Mouse (Mus musculus): Measurements from ENCODE around the gene Mbnl2.

Gene Mbnl2

GRCm38 (mm10) chr14:120275246-120276238, at the start of gene Mbnl2:
Mbnl2 (plus strand) TSS chr14:120275669.
- in situ Hi-C loops (cut with MboI, MseI), result loop anchor here in 1 of 2 experiments (25.0 kb wide), 1 partner anchor 1338 kb away; the partner anchor contains the start of genes Dnajc3 and Dzip1

GRCm38 (mm10) chr14:120232076-120232496, 43.4 kb upstream of the Mbnl2 start:
- in situ Hi-C loops (cut with MboI, MseI), result no loop called here

DNA sequence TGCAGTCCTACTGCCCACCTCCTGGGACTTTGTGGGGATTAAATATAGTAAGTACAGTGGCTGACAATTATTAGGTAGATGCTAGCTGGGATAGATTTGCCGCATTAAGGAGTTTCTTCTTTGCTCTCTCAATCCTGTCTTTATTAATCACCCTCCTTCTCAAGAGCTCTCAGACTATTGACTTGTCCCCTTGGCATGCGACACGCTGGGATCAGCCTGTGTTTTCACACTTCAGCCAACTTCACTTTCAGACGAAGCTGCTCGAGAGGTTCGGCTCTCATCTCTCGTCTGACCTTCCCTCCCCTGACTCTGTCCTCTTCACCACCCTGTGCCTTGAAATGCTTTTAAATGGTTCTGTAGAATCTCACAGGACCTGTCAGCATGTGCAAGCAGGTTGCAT, 39.9 kb upstream of the Mbnl2 start:
- in situ Hi-C loops (cut with MboI, MseI), result no loop called here

GRCm38 (mm10) chr14:120238501-120238900, 37.0 kb upstream of the Mbnl2 start:
- in situ Hi-C loops (cut with MboI, MseI), result no loop called here

DNA sequence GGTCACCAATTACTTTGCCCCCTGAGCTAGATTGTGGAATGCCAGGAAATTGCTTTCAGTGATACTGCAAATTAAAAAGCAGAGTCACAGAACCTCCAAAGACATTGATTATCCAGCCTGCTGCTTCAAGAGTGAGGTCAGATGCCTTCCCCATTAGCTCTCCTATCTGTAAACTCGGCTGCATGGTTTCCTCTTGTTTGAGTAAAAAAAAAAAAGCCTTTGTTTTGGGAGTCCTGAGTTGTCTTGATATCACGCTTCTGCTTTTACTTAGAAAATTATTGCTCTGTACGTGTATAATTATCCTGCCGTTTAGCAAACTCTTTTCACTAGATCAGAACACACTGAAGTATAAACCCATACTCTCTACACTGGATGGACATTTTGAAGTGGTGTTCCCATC, 35.3 kb upstream of the Mbnl2 start:
- in situ Hi-C loops (cut with MboI, MseI), result no loop called here

- in situ Hi-C loops (cut with MboI, MseI), result no loop called here
Observed at GRCm38 (mm10) chr14:120242711-120243110, 32.8 kb upstream of the Mbnl2 start.

GRCm38 (mm10) chr14:120245081-120245705, 30.3 kb upstream of the Mbnl2 start:
- in situ Hi-C loops (cut with MboI, MseI), result loop anchor here in 1 of 2 experiments (5.0 kb wide), 1 partner anchor 108 kb away; no protein-coding TSS in a partner anchor

DNA sequence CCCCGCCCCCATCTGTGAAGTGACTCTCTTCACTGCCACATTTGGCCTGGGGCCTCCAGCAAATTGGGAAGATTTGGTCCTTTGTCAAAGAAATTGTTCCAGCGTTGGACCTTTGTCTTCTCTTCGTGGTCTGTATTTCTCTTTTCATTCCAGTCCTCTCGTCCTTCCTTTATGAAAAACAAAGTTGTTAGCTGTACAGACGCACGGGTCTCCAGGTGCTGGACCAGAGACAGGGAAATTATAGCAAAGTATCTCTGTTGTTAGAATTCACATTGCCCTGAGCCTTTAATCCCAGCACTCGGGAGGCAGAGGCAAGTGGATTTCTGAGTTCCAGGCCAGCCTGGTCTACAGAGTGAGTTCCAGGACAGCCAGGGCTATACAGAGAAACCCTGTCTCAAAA, 22.1 kb upstream of the Mbnl2 start:
- in situ Hi-C loops (cut with MboI, MseI), result loop anchor here (5.0 to 10.0 kb wide), 2 partner anchors 151 to 414 kb away; no protein-coding TSS in a partner anchor

GRCm38 (mm10) chr14:120256146-120256545, 19.3 kb upstream of the Mbnl2 start:
- in situ Hi-C loops (cut with MboI, MseI), result loop anchor here in 1 of 2 experiments (10.0 kb wide), 1 partner anchor 149 kb away; no protein-coding TSS in a partner anchor

- in situ Hi-C loops (cut with MboI, MseI), result loop anchor here in 1 of 2 experiments (10.0 kb wide), 1 partner anchor 148 kb away; no protein-coding TSS in a partner anchor
Observed at GRCm38 (mm10) chr14:120256623-120257384, 18.7 kb upstream of the Mbnl2 start.

DNA sequence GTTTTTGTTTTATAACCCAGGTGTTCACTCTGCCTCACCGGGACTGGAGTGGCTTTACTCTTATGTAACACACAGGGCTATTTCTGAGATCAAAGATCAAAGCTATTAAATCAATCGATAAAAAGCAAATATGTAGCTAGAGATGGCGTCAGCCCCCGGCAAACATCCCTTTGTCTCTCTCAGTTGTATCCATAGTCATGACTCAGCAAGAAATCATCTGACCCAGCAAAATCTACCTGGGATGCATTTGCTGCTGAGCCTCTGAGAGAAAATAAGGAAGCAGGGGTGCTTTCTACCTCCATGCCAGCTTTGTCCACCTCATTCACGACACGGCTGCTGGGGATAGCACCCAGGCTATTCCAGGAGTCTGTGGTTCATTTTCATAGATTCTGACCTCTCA, 18.0 kb upstream of the Mbnl2 start:
- in situ Hi-C loops (cut with MboI, MseI), result loop anchor here in 1 of 2 experiments (10.0 kb wide), 1 partner anchor 147 kb away; no protein-coding TSS in a partner anchor

DNA sequence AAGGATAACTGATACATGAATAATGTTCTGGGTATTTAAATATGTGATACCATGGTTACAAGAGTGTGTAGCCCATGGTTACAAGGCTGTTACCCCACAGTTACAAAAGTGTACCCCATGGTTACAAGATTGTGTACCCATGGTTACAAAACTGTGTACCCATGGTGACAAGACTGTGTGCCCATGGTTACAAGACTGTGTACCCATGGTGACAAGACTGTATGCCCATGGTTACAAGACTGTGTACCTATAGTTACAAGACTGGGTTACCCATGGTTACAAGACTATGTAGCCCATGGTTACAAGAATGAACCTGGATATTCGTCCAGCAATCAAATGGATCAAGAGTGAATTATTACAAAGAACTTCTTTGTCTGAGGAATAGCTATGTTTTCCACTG, 16.0 kb upstream of the Mbnl2 start:
- in situ Hi-C loops (cut with MboI, MseI), result loop anchor here in 1 of 2 experiments (10.0 kb wide), 1 partner anchor 145 kb away; no protein-coding TSS in a partner anchor

GRCm38 (mm10) chr14:120261606-120262005, 13.9 kb upstream of the Mbnl2 start:
- in situ Hi-C loops (cut with MboI, MseI), result no loop called here

- in situ Hi-C loops (cut with MboI, MseI), result no loop called here
Observed at GRCm38 (mm10) chr14:120262660-120263379, 12.6 kb upstream of the Mbnl2 start.

DNA sequence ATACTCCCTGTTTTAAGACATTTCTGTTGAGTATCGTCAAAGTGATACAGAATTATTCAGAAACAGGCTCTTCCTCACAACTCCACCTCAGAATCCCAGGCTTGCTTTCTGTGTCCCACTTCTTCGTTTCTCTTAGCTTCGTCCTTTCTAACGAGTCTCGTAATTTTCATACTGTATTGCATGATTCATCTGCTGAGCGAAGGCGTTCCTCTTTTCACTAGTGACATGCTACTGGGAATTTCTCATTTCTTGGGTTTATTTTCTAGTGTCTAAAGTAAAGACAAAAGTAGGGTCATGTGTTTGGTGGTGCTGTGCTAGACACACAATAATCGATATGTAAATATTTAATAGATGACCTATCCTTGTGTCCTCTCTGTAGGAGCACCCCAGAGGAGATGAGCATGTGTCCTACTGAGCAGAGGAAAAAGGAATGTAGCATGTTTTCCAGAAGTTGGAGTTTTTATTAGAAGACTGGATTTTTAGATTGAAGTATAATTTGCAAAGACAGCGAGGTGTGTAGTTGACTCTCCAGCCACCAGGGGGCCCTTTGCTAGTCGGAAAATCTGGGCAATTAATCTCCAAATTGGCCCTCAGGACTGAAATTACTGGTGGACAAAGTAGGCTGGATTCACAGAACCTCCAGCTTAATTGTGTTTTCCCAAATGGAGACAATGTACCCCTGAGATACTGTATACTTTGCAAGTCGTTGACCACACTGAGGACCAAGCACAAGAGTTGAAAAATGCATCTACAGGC, 11.9 kb upstream of the Mbnl2 start:
- in situ Hi-C loops (cut with MboI, MseI), result no loop called here

DNA sequence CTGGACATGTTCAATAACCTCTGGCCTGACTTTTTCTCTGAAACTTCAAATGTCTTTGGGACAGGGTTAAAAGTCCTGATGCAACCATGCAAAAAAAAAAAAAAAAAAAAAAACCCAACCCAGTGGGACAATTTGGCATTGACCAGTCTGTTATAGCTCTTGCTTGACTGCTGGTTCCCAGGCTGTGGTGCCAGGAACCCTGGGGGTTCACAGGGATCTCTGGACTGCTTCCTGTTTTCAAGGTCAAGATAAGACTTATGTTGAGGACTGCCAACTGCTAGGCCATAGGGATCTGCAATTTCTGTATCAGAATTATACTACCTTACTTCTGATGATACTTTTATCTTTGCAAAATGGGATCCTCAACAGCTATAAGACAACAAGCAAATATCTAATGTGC, 9.6 kb upstream of the Mbnl2 start:
- in situ Hi-C loops (cut with MboI, MseI), result loop anchor here (5.0 kb wide), 2 partner anchors 121 to 126 kb away; no protein-coding TSS in a partner anchor

DNA sequence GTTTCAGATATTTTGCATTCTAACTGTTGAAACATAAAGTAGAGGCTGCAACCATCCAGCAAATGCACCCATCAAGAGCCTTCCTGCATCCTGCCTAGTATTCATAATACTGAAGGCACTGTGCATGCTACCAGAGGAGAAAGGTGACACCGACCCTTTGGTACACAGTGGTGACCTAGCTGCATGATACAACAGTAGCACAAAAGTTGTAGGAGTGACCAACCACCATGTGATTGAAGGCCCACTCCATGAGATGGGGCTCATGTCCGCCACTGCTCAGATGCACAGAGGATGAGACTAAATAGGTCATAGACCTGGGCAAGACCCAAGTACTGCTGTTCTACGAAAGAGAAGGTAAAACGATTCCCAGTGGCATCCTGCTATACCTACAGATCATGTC, 8.3 kb upstream of the Mbnl2 start:
- in situ Hi-C loops (cut with MboI, MseI), result loop anchor here (5.0 kb wide), 2 partner anchors 120 to 125 kb away; no protein-coding TSS in a partner anchor

- in situ Hi-C loops (cut with MboI, MseI), result loop anchor here in 1 of 2 experiments (5.0 kb wide), 1 partner anchor 202 kb away; no protein-coding TSS in a partner anchor
Observed at GRCm38 (mm10) chr14:120270031-120270430, 5.4 kb upstream of the Mbnl2 start.

- in situ Hi-C loops (cut with MboI, MseI), result loop anchor here in 1 of 2 experiments (5.0 kb wide), 1 partner anchor 202 kb away; no protein-coding TSS in a partner anchor
Observed at GRCm38 (mm10) chr14:120270633-120271032, 4.8 kb upstream of the Mbnl2 start.

Measured in T-helper 17 cell (primary cell).